Mouse (Mus musculus) hindbrain, embryonic 15.5 days (tissue): ENCODE measurements around the gene Afap1. TPM values are rescaled to one million over a fixed set of nuclear protein-coding genes. Genes with fewer than 3 reads are reported as not detected.

Experiments used
- ATAC-seq: fragments of 200-750 bp; cut with Nextera tagmentation; 2 replicates; pipeline ENCODE4 v1.8.0; 2017; ENCODE audit warnings: low read depth, moderate number of reproducible peaks, moderate TSS enrichment; ENCODE audit not compliant: low FRiP score
- H3K27ac ChIP-seq: fragments of 300-500 bp; sonication (generic); replicated peaks from 2 replicates; pipeline ENCODE4 v1.5.1; 2015; ENCODE audit warnings: mild to moderate bottlenecking, inconsistent platforms
- H3K27me3 ChIP-seq: fragments of 300-500 bp; sonication (generic); 2 replicates; pipeline ENCODE4 v1.6.1; 2015; ENCODE audit warnings: control low read depth, inconsistent platforms
- H3K36me3 ChIP-seq: fragments of 300-500 bp; sonication (generic); 2 replicates; pipeline ENCODE4 v1.6.1; 2015; ENCODE audit warnings: control low read depth, inconsistent platforms
- H3K4me1 ChIP-seq: fragments of 300-500 bp; sonication (generic); replicated peaks from 2 replicates; pipeline ENCODE4 v1.6.1; 2015; ENCODE audit warnings: control low read depth, inconsistent platforms
- H3K4me2 ChIP-seq: fragments of 300-500 bp; sonication (generic); 2 replicates; pipeline ENCODE4 v1.6.1; 2015; ENCODE audit warnings: moderate library complexity, mild to moderate bottlenecking, inconsistent platforms
- H3K4me3 ChIP-seq: fragments of 300-500 bp; sonication (generic); 2 replicates; pipeline ENCODE4 v1.5.1; 2015; ENCODE audit warnings: mild to moderate bottlenecking, inconsistent platforms
- H3K9ac ChIP-seq: fragments of 300-500 bp; sonication (generic); 2 replicates; pipeline ENCODE4 v1.6.1; 2015; ENCODE audit warnings: inconsistent platforms
- H3K9me3 ChIP-seq: fragments of 300-500 bp; sonication (generic); 2 replicates; pipeline ENCODE4 v1.6.1; 2016; ENCODE audit warnings: control low read depth, inconsistent platforms
- WGBS: fragments of 180-500 bp; shearing (Covaris S2); methylation state at CpG from one replicate; pipeline ENCODE4 v1.1.7; 2015; 5-methylcytosine and 5-hydroxymethylcytosine counted together
- polyA plus RNA-seq: library from polyadenylated mRNA; unstranded; fragments of >200 nt; fragmentation: Nextera tagmentation; extraction: Ambion mirVana; gene quantifications from 2 replicates; pipeline ENCODE4 v1.2.1, GENCODE M21; 2015

Gene Afap1
- polyA plus RNA-seq, 1 experiment from 2014 or later = 73.2 TPM

DNA sequence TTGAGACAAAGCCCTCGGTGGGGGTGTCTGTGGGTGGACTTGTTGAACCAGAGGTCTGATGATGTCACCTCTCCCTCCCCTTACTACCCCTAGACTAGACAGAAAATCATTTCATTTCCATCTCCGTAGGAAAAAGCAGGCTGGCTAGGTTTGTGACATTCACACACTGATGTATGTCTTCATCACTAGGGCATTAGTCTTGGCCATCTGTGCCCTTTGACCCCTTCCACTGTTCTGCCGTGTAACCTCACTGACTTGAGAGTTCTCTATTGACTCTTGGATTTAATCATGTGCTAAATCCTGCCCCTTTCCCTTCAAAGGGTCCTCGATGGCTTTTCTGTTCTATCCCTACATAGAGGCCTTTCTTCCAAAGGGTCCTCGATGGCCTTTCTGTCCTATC lies 71.9 kb downstream of the Afap1 start:
- no peak overlapping the region for H3K9ac ChIP-seq
- H3K4me3 ChIP-seq = no peak overlapping the region
- peaks cover 48% of the 10 kb centered on the region for H3K36me3 ChIP-seq
- H3K9me3 ChIP-seq = no peaks in the 10 kb centered on the region
- no peak overlapping the region for H3K27ac ChIP-seq
- H3K4me2 ChIP-seq = no peak overlapping the region
- 48% methylated on average over 5 of the region's 5 CpGs for WGBS
- ATAC-seq = no peak
- peaks cover 3% of the 10 kb centered on the region; the same call in 1 of the 2 replicates for H3K4me1 ChIP-seq
- no peaks in the 10 kb centered on the region for H3K27me3 ChIP-seq

DNA sequence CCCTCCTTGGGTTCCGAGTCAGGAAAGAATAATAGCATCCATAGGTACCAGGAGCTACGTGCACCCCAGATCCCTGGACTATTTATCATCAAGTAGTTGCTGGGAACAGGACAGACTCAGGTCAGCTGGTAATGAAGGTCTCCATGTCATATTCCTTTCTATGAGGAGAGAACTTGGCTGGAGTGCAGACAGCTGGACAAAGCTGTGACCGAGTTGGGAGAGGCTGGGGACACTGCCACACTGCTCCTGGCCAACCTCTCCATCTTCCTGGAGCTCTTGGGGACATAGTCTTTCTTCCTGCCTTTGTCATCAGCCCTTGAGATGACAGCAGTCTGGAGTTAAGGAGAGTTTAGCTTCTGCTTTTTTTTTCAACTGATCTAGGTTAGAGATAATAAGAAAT lies 76.7 kb downstream of the Afap1 start:
- 62% methylated on average over 3 of the region's 3 CpGs for WGBS
- no peak for ATAC-seq
- no peak overlapping the region for H3K4me3 ChIP-seq
- no peak overlapping the region for H3K27ac ChIP-seq
- H3K36me3 ChIP-seq = peaks cover 37% of the 10 kb centered on the region
- H3K9ac ChIP-seq = no peak overlapping the region
- no peak overlapping the region for H3K4me2 ChIP-seq
- no peaks in the 10 kb centered on the region for H3K27me3 ChIP-seq
- peaks cover 16% of the 10 kb centered on the region for H3K4me1 ChIP-seq
- no peaks in the 10 kb centered on the region for H3K9me3 ChIP-seq

DNA sequence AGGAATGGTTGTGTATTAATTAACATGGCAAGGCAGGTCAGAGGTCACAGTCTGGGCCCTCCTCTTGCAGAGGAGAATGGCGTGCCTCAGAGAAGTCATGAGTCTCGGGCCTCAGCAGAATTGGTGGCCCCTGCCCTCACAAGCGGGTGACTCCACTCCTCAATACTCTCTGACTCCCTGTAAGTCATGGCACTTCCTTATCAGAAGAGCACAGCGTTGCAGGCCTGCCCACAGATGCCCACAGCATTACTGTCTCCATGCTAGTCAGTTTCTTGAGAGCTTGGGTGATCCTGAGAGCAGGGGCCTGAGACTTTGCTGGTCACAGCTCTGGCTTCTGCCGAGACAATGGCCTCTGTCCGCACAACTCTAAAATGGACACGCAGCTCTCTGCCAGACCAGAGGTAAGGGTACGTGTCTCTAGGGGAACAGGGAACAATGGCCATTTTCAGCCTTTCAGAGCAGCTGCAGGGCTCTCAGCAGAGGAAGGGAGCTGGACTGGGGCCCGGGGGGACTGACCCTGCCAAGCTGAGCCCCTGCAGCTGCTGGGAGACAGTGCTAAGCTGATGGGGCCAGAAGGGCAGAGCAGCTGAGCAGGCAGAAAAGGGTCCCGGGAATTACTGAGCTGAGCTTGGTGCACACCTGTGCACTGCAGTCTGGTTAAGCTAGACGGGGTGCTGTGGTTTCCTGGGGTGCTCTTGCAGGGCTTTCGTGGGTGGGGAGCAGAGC lies 77.4 kb downstream of the Afap1 start:
- Histone ChIP-seq H3K4me3 (no peak overlapping the region), H3K4me1 (peaks cover 16% of the 10 kb centered on the region), H3K9ac (no peak overlapping the region), H3K27me3 (no peaks in the 10 kb centered on the region), H3K4me2 (no peak overlapping the region), H3K27ac (peak overlapping the region; percentile 65), H3K9me3 (no peaks in the 10 kb centered on the region), H3K36me3 (peaks cover 34% of the 10 kb centered on the region)
- ATAC-seq = peak; percentile 71
- WGBS = 25% methylated on average over 12 of the region's 12 CpGs

DNA sequence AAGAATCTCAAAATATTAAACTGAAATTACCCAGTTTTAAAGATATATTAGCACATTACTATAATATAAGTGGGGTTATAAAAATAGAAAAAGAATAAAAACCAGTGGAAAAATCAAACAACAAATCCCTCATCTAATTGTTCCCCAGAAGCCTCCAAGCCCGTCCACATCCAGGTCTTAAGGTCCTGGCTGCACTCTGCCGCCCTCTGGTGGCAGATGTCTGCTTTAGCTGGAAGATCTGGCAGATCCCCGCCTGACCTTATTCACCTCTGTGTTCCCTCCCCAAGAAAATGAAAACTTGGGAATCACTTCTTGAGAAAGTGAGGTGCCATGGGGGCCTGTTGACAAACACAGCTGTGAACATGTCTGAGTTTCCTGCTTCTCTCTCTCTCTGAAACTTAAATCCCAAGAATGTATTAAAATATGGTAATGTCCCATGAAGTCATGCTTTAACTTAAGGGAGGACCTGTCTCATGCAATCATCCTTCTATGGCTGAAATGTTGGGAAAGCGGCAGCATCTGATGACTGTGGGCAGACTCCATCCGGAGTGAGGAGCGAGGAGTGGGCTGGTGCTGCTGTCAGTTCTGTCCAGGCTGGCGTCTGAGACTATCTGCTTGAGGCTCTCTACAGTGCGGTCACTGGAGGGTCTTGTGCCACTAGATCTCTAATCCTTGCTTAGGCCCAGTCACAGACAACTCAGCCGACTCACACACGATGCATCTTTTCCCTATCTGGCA lies 78.9 kb downstream of the Afap1 start:
- WGBS = 60% methylated on average over 10 of the region's 10 CpGs
- no peaks in the 10 kb centered on the region for H3K27me3 ChIP-seq
- H3K27ac ChIP-seq = no peak overlapping the region
- ATAC-seq = no peak
- peaks cover 34% of the 10 kb centered on the region for H3K36me3 ChIP-seq
- H3K9me3 ChIP-seq = no peaks in the 10 kb centered on the region
- H3K9ac ChIP-seq = no peak overlapping the region
- peaks cover 16% of the 10 kb centered on the region for H3K4me1 ChIP-seq
- H3K4me2 ChIP-seq = no peak overlapping the region
- no peak overlapping the region for H3K4me3 ChIP-seq

DNA sequence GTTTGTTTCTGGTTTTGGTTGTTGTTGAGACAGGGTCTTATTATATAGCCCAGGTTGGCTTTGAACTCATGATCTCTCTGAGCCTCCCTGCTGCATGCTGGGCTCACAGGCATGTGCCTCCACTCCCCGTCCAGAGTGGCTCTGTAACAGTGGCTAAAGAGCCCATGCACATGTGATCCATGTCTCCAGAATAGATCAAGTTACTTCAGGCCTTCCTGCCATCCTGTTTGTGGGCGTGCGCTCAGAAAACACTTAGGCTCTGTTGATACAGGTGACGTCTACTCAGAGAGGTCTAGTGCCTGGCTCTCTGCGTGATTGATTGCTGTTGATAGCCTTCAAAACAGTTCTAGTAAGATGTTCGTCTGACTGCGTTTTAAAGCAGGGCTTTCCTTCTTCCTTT lies 79.6 kb downstream of the Afap1 start:
- peaks cover 16% of the 10 kb centered on the region for H3K4me1 ChIP-seq
- no peak overlapping the region for H3K4me3 ChIP-seq
- no peak for ATAC-seq
- no peak overlapping the region for H3K4me2 ChIP-seq
- H3K27ac ChIP-seq = no peak overlapping the region
- H3K36me3 ChIP-seq = peaks cover 41% of the 10 kb centered on the region
- H3K9ac ChIP-seq = no peak overlapping the region
- H3K27me3 ChIP-seq = no peaks in the 10 kb centered on the region
- H3K9me3 ChIP-seq = no peaks in the 10 kb centered on the region
- 80% methylated on average over 7 of the region's 7 CpGs for WGBS

DNA sequence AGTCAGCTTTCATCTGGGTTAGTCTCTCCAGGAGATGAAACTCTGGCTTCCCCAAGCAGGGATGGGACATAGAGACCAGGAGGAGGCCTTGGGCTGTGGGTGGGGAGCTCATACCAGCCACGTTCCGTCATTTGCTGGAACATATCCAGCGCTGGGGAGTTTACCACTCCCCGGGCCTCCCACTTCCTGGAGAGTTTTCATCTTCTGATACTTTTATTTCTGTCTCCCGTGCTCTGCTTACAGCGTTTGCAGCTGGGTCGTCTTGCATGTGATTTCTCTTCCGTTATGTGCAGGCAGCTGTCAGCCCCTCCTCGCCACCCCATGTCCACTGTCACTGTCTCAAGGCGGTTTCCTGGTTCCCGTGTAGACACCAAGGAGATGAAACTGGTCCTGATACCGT lies 80.7 kb downstream of the Afap1 start:
- Histone ChIP-seq H3K27me3 (no peaks in the 10 kb centered on the region), H3K4me1 (peaks cover 16% of the 10 kb centered on the region), H3K4me3 (no peak overlapping the region), H3K4me2 (no peak overlapping the region), H3K9ac (no peak overlapping the region), H3K9me3 (no peaks in the 10 kb centered on the region), H3K27ac (no peak overlapping the region), H3K36me3 (peaks cover 43% of the 10 kb centered on the region)
- WGBS = 76% methylated on average over 12 of the region's 12 CpGs
- no peak for ATAC-seq

DNA sequence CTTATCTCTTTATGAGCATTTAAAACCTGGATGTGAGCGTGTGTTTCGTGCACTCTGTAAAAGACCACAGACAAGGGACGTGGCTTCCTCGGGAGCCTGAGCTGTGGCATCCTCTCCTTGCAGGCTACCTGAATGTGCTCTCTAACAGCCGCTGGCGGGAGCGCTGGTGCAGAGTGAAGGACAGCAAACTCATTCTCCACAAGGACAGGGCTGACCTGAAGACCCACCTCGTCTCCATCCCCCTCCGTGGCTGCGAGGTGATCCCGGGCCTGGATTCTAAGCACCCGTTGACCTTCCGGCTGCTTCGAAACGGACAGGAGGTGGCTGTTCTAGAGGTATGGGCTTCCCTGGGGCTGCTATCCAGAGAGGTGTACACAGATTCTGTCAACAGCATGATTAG lies 81.1 kb downstream of the Afap1 start:
- no peak overlapping the region for H3K4me2 ChIP-seq
- no peak overlapping the region for H3K4me3 ChIP-seq
- peaks cover 44% of the 10 kb centered on the region for H3K36me3 ChIP-seq
- H3K4me1 ChIP-seq = peaks cover 16% of the 10 kb centered on the region
- H3K27me3 ChIP-seq = no peaks in the 10 kb centered on the region
- WGBS = 85% methylated on average over 15 of the region's 15 CpGs
- ATAC-seq = no peak
- H3K27ac ChIP-seq = no peak overlapping the region
- no peaks in the 10 kb centered on the region for H3K9me3 ChIP-seq
- H3K9ac ChIP-seq = no peak overlapping the region

DNA sequence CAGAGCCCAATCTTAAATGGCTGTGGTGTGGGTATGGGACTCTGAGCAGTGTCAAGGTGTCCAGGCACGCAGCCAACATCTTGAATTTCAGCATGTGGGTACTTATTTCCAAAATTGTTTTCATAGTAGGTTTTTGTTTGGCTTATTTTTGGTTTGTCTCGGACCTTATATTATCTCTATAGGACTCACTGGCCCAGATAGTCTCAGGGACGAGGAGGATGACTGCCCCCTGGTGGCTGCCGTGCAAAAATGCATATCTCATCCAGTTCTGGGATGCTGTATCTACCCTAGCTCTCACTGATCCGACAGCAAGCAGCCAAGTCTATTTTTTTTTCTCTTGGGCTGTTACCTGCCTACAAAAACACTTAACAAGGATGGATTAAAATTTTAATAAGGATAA lies 82.6 kb downstream of the Afap1 start:
- Histone ChIP-seq H3K27ac (no peak overlapping the region), H3K9ac (no peak overlapping the region), H3K9me3 (no peaks in the 10 kb centered on the region), H3K27me3 (no peaks in the 10 kb centered on the region), H3K4me3 (no peak overlapping the region), H3K4me2 (no peak overlapping the region), H3K36me3 (peaks cover 45% of the 10 kb centered on the region), H3K4me1 (peaks cover 7% of the 10 kb centered on the region)
- WGBS = 10% methylated on average over 5 of the region's 5 CpGs
- peak; percentile 70; the same call in 1 of the 2 replicates for ATAC-seq

DNA sequence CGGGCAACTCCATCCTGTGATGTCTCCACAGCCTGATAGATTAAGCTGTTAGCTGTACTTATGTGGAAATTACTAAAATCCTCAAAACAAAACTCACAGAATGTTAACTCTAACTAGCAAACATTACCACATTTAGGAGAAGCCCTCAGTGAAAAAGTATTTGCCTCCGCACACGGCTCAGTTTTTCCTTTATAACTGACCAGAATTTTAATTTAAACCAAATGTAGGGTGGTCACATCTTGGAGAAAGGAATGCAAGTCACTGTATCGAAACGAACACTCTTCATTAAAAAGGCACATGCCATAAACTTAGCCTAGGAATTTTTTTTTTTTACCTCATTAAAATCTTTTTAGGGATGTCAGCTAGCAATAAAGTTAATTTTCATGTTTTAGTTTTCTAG lies 87.4 kb downstream of the Afap1 start:
- H3K4me1 ChIP-seq = no peaks in the 10 kb centered on the region
- no peaks in the 10 kb centered on the region for H3K27me3 ChIP-seq
- no peak overlapping the region for H3K9ac ChIP-seq
- H3K9me3 ChIP-seq = no peaks in the 10 kb centered on the region
- peaks cover 45% of the 10 kb centered on the region for H3K36me3 ChIP-seq
- H3K4me2 ChIP-seq = no peak overlapping the region
- no peak for ATAC-seq
- no peak overlapping the region for H3K4me3 ChIP-seq
- H3K27ac ChIP-seq = no peak overlapping the region
- 88% methylated on average over 5 of the region's 5 CpGs for WGBS

DNA sequence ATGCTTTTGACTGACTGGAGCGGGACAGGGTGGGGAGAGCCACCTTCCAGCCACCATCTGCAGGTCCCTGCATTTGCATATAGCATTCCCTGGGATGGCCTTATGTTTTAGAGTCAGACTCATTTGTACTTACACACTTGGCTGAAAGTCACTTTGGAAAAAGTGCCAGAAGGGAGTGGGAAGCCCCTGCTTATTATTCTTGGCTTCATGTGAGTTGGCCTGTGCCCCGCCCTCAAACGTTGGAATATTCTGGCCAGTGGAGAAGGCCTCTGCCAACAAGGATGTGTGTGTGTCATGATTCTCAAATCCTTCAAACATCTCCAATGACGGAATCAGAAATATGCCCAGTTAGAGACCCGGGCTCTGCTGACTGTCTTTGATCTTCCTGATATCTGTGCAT lies 88.2 kb downstream of the Afap1 start:
- 81% methylated on average over 5 of the region's 5 CpGs for WGBS
- Histone ChIP-seq H3K4me1 (no peaks in the 10 kb centered on the region), H3K4me3 (no peak overlapping the region), H3K4me2 (no peak overlapping the region), H3K36me3 (peaks cover 45% of the 10 kb centered on the region), H3K9me3 (no peaks in the 10 kb centered on the region), H3K27ac (no peak overlapping the region), H3K9ac (no peak overlapping the region), H3K27me3 (no peaks in the 10 kb centered on the region)
- ATAC-seq = no peak

DNA sequence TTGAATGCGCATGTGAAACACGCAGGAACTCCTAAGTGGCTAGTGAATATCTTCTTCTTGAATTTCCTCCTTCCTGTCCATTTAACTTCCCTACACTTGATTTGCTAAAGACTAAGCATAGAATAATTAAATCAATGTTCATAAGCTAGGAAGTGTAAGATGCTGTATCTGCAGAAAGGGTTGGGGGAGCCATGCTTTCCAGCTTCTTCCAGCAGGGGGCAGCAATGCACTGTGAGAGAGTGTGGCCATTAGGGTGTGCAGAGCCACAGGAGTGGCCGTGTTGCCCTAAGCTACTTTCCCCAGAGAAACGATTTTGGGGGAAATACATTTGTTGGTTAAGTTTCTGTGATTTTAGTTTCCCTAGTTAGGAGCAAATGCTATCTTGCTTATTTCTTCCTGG lies 88.9 kb downstream of the Afap1 start:
- 38% methylated on average over 4 of the region's 4 CpGs for WGBS
- H3K9ac ChIP-seq = no peak overlapping the region
- H3K36me3 ChIP-seq = peaks cover 45% of the 10 kb centered on the region
- peak; percentile 74 for ATAC-seq
- no peaks in the 10 kb centered on the region for H3K27me3 ChIP-seq
- no peak overlapping the region for H3K4me2 ChIP-seq
- H3K4me3 ChIP-seq = no peak overlapping the region
- H3K4me1 ChIP-seq = no peaks in the 10 kb centered on the region
- no peaks in the 10 kb centered on the region for H3K9me3 ChIP-seq
- H3K27ac ChIP-seq = no peak overlapping the region

DNA sequence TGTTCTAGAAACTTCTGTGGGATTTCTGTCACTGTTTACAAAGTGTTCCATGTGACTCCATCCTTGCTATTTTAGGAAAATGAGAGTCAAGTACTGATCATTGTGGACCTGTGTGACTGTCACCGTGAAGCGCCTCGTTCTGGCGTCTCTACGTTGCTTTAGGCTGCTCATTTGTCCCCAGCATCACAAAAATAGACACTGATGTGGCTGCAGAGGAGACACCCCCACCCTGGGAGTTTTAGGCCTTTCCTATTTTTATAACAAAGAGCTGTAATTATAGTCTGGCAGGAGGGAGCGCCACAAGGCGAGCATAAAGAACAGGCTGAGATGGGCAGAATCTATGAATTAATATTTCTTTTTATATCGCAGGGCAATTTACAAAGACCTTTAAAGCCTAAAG lies 92.5 kb downstream of the Afap1 start:
- WGBS = 72% methylated on average over 8 of the region's 8 CpGs
- Histone ChIP-seq H3K9me3 (no peaks in the 10 kb centered on the region), H3K9ac (no peak overlapping the region), H3K27ac (no peak overlapping the region), H3K4me3 (no peak overlapping the region), H3K27me3 (no peaks in the 10 kb centered on the region), H3K4me2 (no peak overlapping the region), H3K4me1 (0 out of 2 replicates have a peak, but pooled peaks cover 2% of the 10 kb centered on the region), H3K36me3 (peaks cover 57% of the 10 kb centered on the region)
- no peak for ATAC-seq
